Mouse (Mus musculus): ENCODE results near the gene Ssna1. TPM values are rescaled to one million over a fixed set of nuclear protein-coding genes. Genes with fewer than 3 reads are reported as not detected.

The Ssna1 gene
- 49.0 and 70.1 TPM in 2 replicates for polyA plus RNA-seq (2012; rRNA removed; ENCODE audit: low replicate concordance)

DNA sequence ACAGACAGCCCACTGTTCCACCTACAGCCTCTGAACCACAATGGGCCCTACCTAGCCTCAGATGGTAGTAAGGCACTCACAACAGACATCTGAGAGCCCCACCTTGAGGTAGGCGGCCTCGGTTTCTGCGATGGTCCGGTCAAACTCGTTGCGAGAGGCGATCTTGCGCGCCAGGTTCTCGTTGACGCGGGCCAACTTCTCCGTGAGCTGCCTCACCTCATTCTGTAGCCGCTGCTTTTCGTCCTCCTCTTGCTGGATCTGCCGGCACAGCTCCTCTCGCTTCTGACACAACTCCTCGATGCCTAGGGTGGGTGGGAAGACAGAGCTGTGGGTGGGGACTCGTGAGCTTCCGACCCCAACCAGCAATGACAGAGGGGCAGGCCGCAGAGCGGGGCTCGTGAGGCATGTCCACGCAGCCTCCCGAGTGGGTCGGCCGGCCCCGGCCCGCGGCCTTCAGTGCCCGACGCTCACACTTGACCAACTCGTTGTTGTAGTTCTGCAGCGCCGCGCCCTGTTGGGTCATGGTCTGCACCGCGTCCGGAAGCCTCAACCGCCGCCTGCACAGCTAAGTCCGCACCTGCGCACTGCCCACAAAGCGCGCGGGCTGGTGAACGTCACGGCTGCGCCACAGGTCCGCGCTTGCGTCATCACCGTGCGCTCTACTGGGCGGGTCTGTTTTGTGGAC is at the start of gene Ssna1, which contains the start of gene Anapc2:
Gene Ssna1, minus strand, starts transcription at position 612 of the 685 bp plus-strand sequence.
Gene Anapc2, plus strand, starts transcription at position 652 of the 685 bp plus-strand sequence.

DNA sequence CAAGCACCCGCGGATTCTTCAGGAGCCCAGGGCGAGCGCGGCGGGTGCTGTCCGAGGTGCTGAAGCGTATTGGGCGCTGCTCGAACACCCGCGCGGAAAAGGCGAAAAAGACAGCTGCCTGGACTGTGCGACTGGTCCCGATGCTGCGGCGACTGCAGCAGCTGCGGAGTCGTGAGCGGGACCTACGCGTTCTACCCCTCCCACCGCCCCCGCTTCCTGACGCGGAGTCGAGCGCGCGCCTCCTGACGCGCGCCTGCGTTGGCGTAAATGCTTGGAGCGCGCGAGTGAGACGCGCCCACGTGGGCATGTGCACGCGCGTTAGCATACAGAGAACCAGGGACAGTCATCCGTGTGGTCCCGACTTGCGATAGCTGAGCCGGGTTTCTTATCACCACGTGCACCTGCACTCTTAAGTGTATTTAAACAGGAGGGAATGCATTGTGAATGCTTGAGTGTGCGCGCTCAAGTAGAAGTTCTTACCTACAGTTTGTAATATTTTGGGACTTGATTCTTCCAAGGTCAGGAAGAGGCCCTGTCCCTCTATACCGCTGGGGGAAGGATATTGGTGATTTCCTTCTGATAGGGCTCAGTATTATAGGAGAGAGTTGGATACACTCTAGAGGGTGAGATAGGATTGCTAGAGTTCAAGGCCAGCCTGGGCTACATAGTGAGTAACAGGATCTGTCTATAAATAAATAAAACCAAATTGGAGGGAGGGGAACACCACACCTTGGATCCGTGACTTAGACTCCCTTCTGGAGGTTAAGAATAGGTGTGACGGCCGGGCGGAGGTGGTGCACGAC is 46.9 kb upstream of the Ssna1 start, which contains the start of gene Grin1:
Gene Grin1, minus strand, starts transcription at position 217 of the 803 bp plus-strand sequence.

DNA sequence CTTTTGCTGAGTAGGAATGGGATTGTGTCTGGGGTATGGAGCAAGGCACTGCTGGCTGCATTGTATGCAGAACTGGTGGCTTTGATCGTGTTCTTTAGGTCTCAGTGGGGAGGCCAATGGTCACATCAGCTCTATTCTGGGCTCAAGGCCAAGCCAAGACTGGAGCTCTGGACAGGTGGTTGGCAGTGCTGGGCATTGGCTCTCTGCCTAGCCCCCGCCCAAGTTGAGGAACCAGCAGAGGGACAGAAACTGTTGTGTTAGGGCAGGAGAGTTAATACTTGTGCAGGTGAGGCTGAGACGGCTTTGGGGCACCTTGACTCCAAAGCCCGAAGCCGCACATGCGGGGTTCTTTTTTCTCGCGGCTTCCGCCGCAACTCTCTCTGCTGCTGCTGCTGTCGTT is 17.4 kb upstream of the Ssna1 start, which contains the start of gene Lrrc26:
Gene Lrrc26, plus strand, starts transcription at position 265 of the 400 bp plus-strand sequence.

DNA sequence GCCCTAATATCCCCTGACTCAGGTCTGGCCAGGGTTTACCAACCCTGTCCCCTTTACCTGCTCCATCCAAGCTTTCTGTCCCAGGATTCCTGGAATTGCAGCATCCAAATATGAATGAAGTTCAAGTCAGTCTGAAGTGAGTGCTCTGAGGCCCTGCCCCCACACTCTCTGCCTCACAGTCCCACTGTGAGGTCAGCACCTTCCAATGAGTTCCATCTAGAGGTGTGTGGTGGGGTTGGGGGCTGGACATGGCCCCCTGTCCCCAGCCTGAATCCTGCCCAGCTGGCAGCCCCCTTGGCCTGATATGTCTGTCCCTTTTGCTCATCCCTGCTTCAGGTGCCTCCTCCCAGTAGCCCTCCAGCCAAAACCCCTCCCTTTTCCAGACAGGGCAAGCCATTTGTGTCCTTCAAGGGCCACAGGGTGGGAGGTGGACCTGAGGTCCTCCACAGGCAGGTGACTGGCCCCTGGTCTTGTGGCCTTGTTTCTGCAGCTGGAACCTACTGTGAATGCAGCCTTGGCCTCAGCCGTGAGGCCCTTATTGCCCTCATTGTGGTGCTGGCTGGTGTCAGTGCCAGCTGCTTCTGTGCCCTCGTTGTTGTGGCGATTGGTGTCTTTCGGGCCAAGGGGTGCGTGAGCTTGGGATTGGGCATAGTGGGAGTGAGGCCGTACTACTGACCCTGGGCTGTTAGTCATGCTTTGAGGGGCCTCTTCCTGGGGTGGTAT is 15.8 kb upstream of the Ssna1 start, which contains the start of gene Tmem210:
Gene Tmem210, plus strand, starts transcription at position 219 of the 723 bp plus-strand sequence.

DNA sequence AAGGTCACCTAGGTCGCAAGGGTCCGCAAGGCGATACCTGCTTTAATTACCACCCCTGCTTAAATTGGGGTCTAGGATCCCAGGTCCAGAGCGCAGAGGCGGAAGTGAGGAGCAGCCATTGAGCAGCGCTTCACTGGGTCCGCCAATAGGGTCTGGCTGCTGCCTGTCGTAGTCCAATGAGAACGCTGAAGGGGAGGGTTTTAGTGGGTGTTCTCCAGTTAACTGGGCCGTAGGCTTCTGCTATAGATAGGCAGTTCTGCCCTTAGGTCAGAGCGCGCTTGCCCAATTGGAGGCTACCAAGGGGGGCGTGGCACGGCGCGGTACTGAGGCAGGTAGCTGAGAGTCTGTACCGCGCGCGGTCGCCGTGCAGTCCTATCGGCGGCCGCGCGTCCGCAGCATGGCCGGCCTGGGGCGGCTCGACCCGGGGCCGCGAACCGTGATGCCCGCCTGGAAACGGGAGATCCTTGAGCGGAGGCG is 9.9 kb downstream of the Ssna1 start, which contains the start of gene Tprn:
Gene Tprn, plus strand, starts transcription at position 328 of the 477 bp plus-strand sequence.

DNA sequence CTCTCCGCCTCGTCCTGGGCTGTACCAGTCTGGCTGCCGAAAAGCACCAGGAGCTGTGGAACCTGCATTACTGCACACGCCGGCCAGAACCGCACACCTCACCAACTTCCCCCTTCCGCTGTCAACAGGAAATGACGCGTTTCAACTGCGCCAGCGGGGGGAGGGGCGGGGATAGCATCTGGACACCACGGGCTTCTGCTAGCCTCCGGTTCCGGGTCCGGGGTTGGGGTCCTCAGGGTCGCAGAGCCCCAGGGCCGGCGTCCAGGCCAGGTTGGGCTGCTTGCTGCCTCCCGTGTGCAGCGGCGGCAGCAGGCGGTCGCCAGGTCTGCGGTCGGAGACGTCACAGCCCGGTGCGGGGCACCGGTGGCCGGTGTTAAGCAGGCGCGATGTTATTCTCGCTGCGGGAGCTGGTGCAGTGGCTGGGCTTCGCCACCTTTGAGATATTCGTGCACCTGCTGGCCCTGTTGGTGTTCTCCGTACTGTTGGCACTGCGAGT is 16.9 kb downstream of the Ssna1 start, which contains the start of gene Tmem203:
Gene Tmem203, plus strand, starts transcription at position 156 of the 496 bp plus-strand sequence.

DNA sequence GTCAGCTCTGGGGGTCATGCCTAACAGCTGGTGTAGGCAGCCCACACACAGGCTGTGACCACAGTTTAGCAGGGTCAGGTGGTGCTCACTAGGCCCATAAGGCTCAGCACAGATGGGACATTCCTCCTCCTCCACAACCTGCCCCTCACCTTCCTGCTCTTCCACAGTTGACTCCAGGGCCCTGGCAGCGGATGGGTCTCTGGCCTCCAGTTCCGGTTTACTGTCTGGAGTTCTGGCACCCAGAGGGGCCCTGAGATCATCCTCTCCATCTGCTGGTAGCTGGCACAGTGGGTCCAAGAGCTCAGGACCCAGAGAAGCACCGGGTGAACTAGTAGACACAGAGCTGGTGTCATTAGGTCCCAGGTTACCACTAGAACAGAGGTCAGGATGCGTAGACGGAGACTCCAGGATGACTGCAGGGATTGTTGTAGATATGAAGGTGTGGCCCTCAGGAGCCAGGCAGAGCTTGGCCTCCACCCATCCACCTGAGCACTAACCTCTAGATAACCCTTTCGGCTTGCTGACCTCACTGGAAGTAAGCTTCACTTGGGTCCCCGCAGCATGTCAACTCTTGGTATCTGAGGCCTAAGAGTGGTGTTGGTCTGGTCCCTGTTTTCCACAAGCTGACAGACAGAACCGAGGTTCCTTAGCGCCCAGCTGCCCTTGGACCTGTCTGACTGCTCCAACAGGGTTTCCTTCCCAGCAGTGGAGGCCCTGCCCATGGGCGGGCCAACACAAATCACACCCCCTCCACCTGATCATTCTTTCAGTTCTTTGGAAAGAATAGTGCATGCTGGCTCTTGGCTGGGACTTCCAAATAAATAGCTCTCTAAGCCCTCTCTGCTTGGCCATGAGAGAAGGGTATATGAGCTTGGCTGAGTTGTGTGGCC is 25.8 kb downstream of the Ssna1 start, which contains the start of gene AL732309.1:
Gene AL732309.1, minus strand, starts transcription at position 681 of the 890 bp plus-strand sequence.

DNA sequence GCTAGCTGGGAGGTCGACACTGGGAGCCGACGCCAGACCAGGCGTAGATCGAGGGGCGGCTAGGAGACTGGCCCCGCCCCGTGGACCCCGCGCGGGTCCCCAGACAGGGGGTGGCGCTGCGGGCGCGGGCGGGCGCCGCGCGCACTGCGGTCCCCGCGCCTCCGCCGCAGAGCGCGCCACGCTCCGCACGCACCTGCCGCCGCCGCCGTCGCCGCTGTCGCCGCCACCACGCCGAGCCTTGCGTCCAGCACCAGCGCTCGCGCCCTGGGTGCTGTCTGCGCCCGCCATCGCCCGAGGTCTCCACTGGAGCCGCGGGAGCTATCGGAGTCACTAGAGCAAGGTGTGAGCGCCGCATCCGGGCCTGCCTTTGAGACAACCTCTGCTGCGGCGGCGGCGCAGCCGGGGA is 30.1 kb downstream of the Ssna1 start, which contains the start of the genes Rnf208 and Cysrt1:
Gene Rnf208, plus strand, starts transcription at position 155 of the 406 bp plus-strand sequence.
Gene Cysrt1, minus strand, starts transcription at position 352 of the 406 bp plus-strand sequence.

DNA sequence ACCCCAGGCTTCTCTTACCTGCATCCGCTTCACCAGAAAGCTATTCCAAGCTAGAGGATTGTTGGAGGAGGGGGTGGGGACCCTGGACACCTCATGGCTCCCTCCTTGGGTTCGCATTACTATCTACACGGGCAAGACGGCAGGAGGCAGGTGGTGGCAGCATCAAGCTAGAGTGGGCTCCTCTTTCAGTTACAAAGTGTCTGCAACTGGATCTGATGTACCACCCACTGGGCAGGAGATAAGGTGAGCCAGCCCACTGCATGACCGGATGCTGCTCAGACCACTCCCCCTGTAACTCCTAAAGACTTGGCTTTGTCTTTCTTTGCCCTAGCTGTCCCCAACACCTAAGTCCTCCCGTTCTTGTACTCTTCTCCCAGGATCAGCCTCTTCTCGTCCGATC is 35.6 kb downstream of the Ssna1 start, which contains the start of gene Rnf224:
Gene Rnf224, minus strand, starts transcription at position 174 of the 400 bp plus-strand sequence.

DNA sequence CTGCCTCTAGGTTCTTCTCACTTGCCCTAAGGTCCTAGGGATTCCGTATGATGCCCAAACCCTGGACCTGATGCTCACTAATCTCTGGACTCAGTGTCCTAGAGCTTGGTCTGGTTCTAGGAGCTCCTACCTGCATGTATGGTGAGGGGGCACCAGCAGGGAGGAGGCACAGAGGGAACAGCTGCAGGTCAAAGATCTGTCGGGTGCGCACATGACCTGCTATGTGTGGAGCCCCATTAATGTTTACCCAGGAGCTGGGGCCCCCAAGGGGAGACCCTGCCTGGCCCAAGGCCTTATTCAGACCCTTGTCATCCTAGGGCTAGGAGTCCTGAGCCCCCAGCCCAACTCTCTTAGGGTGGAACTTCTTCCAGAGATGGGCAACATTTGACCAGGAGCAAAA is 38.2 kb downstream of the Ssna1 start, which contains the start of gene Slc34a3:
Gene Slc34a3, minus strand, starts transcription at position 315 of the 400 bp plus-strand sequence.

DNA sequence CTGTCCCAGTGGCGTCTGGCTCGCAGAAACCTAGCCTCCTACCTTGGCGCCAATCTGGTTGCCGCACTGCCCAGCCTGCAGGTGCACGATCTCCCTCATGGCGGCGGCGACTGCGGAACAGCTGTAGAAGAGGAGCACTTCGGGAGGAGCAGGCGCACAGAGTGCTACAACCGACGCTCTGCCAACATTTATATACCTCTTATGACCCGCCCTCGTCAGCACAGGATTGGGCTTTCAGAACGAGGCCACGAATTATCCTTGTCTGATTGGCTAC is 47.8 kb downstream of the Ssna1 start, which contains the start of gene Tubb4b:
Gene Tubb4b, minus strand, starts transcription at position 211 of the 274 bp plus-strand sequence.

Other genes starting within 250 kb of the Ssna1 start
- 128 and 234 TPM in 2 replicates for gene Nsmf, start 218.1 kb downstream of the Ssna1 start, polyA plus RNA-seq (2012; rRNA removed; ENCODE audit: low replicate concordance)
- 0.13 and 3.8 TPM in 2 replicates for gene Entpd8, start 192.1 kb downstream of the Ssna1 start, polyA plus RNA-seq (2012; rRNA removed; ENCODE audit: low replicate concordance)
- gene Noxa1, start 177.3 kb downstream of the Ssna1 start, polyA plus RNA-seq (2012; rRNA removed; ENCODE audit: low replicate concordance) = 0.11 and 7.3 TPM in 2 replicates
- gene Nrarp, start 91.7 kb downstream of the Ssna1 start, polyA plus RNA-seq (2012; rRNA removed; ENCODE audit: low replicate concordance) = 16.7 and 31.4 TPM in 2 replicates
- 17.9 and 43.8 TPM in 2 replicates for gene Tor4a, start 75.6 kb downstream of the Ssna1 start, polyA plus RNA-seq (2012; rRNA removed; ENCODE audit: low replicate concordance)
- 75.1 and 111 TPM in 2 replicates for gene Nelfb, start 60.9 kb downstream of the Ssna1 start, polyA plus RNA-seq (2012; rRNA removed; ENCODE audit: low replicate concordance)
- not detected in 2 replicates for gene Stpg3, start 57.8 kb downstream of the Ssna1 start, polyA plus RNA-seq (2012; rRNA removed; ENCODE audit: low replicate concordance)
- gene Fam166a, start 53.7 kb downstream of the Ssna1 start, polyA plus RNA-seq (2012; rRNA removed; ENCODE audit: low replicate concordance) = 0.10 and 0.34 TPM in 2 replicates
- 485 and 490 TPM in 2 replicates for gene Tubb4b, start 47.7 kb downstream of the Ssna1 start, polyA plus RNA-seq (2012; rRNA removed; ENCODE audit: low replicate concordance)
- not detected in 2 replicates for gene Slc34a3, start 38.1 kb downstream of the Ssna1 start, polyA plus RNA-seq (2012; rRNA removed; ENCODE audit: low replicate concordance)
- gene Rnf224, start 35.7 kb downstream of the Ssna1 start, polyA plus RNA-seq (2012; rRNA removed; ENCODE audit: low replicate concordance) = 0.10 TPM in 1 of 2 replicates, not detected in the other
- gene Rnf208, start 30.2 kb downstream of the Ssna1 start, polyA plus RNA-seq (2012; rRNA removed; ENCODE audit: low replicate concordance) = 1.3 and 10.6 TPM in 2 replicates
- gene Cysrt1, start 30.0 kb downstream of the Ssna1 start, polyA plus RNA-seq (2012; rRNA removed; ENCODE audit: low replicate concordance) = 0.68 TPM in 1 of 2 replicates, not detected in the other
- gene AL732309.1, start 25.6 kb downstream of the Ssna1 start, polyA plus RNA-seq (2012; rRNA removed; ENCODE audit: low replicate concordance) = 15.6 and 27.5 TPM in 2 replicates
- 57.1 and 66.0 TPM in 2 replicates for gene Tmem203, start 17.0 kb downstream of the Ssna1 start, polyA plus RNA-seq (2012; rRNA removed; ENCODE audit: low replicate concordance)
- gene Tprn, start 9.8 kb downstream of the Ssna1 start, polyA plus RNA-seq (2012; rRNA removed; ENCODE audit: low replicate concordance) = 11.4 and 33.2 TPM in 2 replicates
- gene Anapc2, start within 50 bp of the Ssna1 start, polyA plus RNA-seq (2012; rRNA removed; ENCODE audit: low replicate concordance) = 155 and 178 TPM in 2 replicates
- not detected in 2 replicates for gene Tmem210, start 15.7 kb upstream of the Ssna1 start, polyA plus RNA-seq (2012; rRNA removed; ENCODE audit: low replicate concordance)
- gene Lrrc26, start 17.5 kb upstream of the Ssna1 start, polyA plus RNA-seq (2012; rRNA removed; ENCODE audit: low replicate concordance) = 0.13 and 4.6 TPM in 2 replicates
- 0.09 and 0.18 TPM in 2 replicates for gene Grin1, start 46.7 kb upstream of the Ssna1 start, polyA plus RNA-seq (2012; rRNA removed; ENCODE audit: low replicate concordance)
- gene Man1b1, start 59.9 kb upstream of the Ssna1 start, polyA plus RNA-seq (2012; rRNA removed; ENCODE audit: low replicate concordance) = 16.3 and 40.9 TPM in 2 replicates
- gene Dpp7, start 83.9 kb upstream of the Ssna1 start, polyA plus RNA-seq (2012; rRNA removed; ENCODE audit: low replicate concordance) = 61.1 and 76.0 TPM in 2 replicates
- gene Uap1l1, start 93.2 kb upstream of the Ssna1 start, polyA plus RNA-seq (2012; rRNA removed; ENCODE audit: low replicate concordance) = 24.0 and 65.2 TPM in 2 replicates
- 0.57 and 7.9 TPM in 2 replicates for gene Sapcd2, start 99.9 kb upstream of the Ssna1 start, polyA plus RNA-seq (2012; rRNA removed; ENCODE audit: low replicate concordance)
- 78.1 and 108 TPM in 2 replicates for gene Entpd2, start 123.4 kb upstream of the Ssna1 start, polyA plus RNA-seq (2012; rRNA removed; ENCODE audit: low replicate concordance)
- gene Npdc1, start 126.9 kb upstream of the Ssna1 start, polyA plus RNA-seq (2012; rRNA removed; ENCODE audit: low replicate concordance) = 272 and 300 TPM in 2 replicates
- 0.62 and 0.96 TPM in 2 replicates for gene Fut7, start 150.8 kb upstream of the Ssna1 start, polyA plus RNA-seq (2012; rRNA removed; ENCODE audit: low replicate concordance)
- gene Abca2, start 156.3 kb upstream of the Ssna1 start, polyA plus RNA-seq (2012; rRNA removed; ENCODE audit: low replicate concordance) = 41.7 and 62.8 TPM in 2 replicates
- gene Clic3, start 184.4 kb upstream of the Ssna1 start, polyA plus RNA-seq (2012; rRNA removed; ENCODE audit: low replicate concordance) = 1.8 and 3.2 TPM in 2 replicates
- 79.2 and 84.7 TPM in 2 replicates for gene Paxx, start 188.7 kb upstream of the Ssna1 start, polyA plus RNA-seq (2012; rRNA removed; ENCODE audit: low replicate concordance)
- 1.2 and 6.5 TPM in 2 replicates for gene Ptgds, start 197.6 kb upstream of the Ssna1 start, polyA plus RNA-seq (2012; rRNA removed; ENCODE audit: low replicate concordance)
- gene Lcn12, start 221.5 kb upstream of the Ssna1 start, polyA plus RNA-seq (2012; rRNA removed; ENCODE audit: low replicate concordance) = 0.33 TPM in 1 of 2 replicates, not detected in the other
- 27.6 and 47.3 TPM in 2 replicates for gene Fbxw5, start 228.3 kb upstream of the Ssna1 start, polyA plus RNA-seq (2012; rRNA removed; ENCODE audit: low replicate concordance)
- 5.9 and 7.9 TPM in 2 replicates for gene C8g, start 229.3 kb upstream of the Ssna1 start, polyA plus RNA-seq (2012; rRNA removed; ENCODE audit: low replicate concordance)